Mouse (Mus musculus): Measurements from ENCODE around the gene Mast4. TPM values are rescaled to one million over a fixed set of nuclear protein-coding genes. Genes with fewer than 3 reads are reported as not detected.

Mast4 gene
- polyA plus RNA-seq, 1 experiment = 0.27 TPM

- Histone ChIP-seq H3K4me1 (ENCODE audit: control insufficient read depth, insufficient read depth, low read length) (no peaks in the 10 kb centered on the region), H3K4me3 (ENCODE audit: insufficient read depth, low read length) (no peak overlapping the region), H3K27ac (ENCODE audit: insufficient read depth, low read depth, low read length) (no peak overlapping the region)
- TF ChIP-seq POLR2A (IDR thresholded peaks at IDR 0.05; ENCODE audit: borderline replicate concordance, low read depth, low read length) (no peak), CTCF (IDR thresholded peaks at IDR 0.05; ENCODE audit: low read depth, low read length) (no peak)
Measured at GRCm38 (mm10) chr13:102774786-102775201, 559.5 kb downstream of the Mast4 start.

GRCm38 (mm10) chr13:102773169-102773568 is 561.1 kb downstream of the Mast4 start:
- H3K4me1 ChIP-seq (ENCODE audit: control insufficient read depth, insufficient read depth, low read length) = no peaks in the 10 kb centered on the region
- no peak overlapping the region for H3K4me3 ChIP-seq (ENCODE audit: insufficient read depth, low read length)
- no peak overlapping the region for H3K27ac ChIP-seq (ENCODE audit: insufficient read depth, low read depth, low read length)
- TF ChIP-seq CTCF (IDR thresholded peaks at IDR 0.05; ENCODE audit: low read depth, low read length) (no peak), POLR2A (IDR thresholded peaks at IDR 0.05; ENCODE audit: borderline replicate concordance, low read depth, low read length) (no peak)

DNA sequence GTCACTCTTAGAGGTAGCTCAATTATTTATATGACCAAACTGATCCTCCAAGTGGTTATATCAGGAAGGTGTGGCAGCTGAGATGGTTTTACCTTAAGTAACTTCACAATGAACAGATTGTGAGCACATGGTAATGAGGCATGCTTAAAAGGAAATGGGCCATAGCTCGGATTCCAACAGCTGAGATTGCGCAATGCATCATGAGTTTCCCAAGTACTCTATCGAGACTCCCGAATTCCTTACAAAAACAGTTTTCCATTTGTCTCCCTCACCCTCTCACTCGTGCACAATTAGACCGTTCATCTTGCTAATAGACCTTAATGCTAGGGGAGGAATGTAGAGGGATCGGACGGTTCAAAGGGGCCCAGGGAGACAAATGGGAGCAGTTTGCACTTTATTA is 564.1 kb downstream of the Mast4 start:
- H3K4me3 ChIP-seq (ENCODE audit: insufficient read depth, low read length) = no peak overlapping the region
- no peak for TF ChIP-seq POLR2A (IDR thresholded peaks at IDR 0.05; ENCODE audit: borderline replicate concordance, low read depth, low read length)
- no peak for TF ChIP-seq CTCF (IDR thresholded peaks at IDR 0.05; ENCODE audit: low read depth, low read length)
- H3K4me1 ChIP-seq (ENCODE audit: control insufficient read depth, insufficient read depth, low read length) = no peaks in the 10 kb centered on the region
- no peak overlapping the region for H3K27ac ChIP-seq (ENCODE audit: insufficient read depth, low read depth, low read length)

GRCm38 (mm10) chr13:102768512-102768911 is 565.8 kb downstream of the Mast4 start:
- TF ChIP-seq CTCF (IDR thresholded peaks at IDR 0.05; ENCODE audit: low read depth, low read length) (no peak), POLR2A (IDR thresholded peaks at IDR 0.05; ENCODE audit: borderline replicate concordance, low read depth, low read length) (no peak)
- no peak overlapping the region for H3K27ac ChIP-seq (ENCODE audit: insufficient read depth, low read depth, low read length)

DNA sequence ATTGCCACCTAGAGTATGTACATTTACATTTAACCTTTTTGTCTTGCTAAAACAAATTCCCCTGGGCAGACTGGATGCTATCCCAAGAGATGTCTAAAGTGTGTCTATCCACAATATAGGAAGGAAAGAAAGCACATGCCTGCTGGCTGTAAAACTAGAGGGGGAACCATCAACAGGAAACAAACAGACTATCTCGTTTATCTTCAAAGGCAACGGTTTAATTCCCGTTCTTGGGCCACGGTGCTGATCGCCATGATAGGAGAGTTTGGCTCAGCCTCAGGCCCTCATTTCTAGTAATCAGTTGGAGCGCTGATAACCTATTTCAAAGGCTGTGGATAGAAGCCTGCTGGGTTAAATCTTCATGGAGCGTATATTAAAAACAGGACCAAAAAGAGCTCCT is 567.2 kb downstream of the Mast4 start:
- H3K27ac ChIP-seq (ENCODE audit: insufficient read depth, low read depth, low read length) = no peak overlapping the region
- no peak for TF ChIP-seq CTCF (IDR thresholded peaks at IDR 0.05; ENCODE audit: low read depth, low read length)
- H3K4me1 ChIP-seq (ENCODE audit: control insufficient read depth, insufficient read depth, low read length) = no peaks in the 10 kb centered on the region
- no peak overlapping the region for H3K4me3 ChIP-seq (ENCODE audit: insufficient read depth, low read length)

More at GRCm38 (mm10) chr13:102768512-102768911, 565.8 kb downstream of the Mast4 start:
- no peak overlapping the region for H3K4me3 ChIP-seq (ENCODE audit: insufficient read depth, low read length)
- no peaks in the 10 kb centered on the region for H3K4me1 ChIP-seq (ENCODE audit: control insufficient read depth, insufficient read depth, low read length)

DNA sequence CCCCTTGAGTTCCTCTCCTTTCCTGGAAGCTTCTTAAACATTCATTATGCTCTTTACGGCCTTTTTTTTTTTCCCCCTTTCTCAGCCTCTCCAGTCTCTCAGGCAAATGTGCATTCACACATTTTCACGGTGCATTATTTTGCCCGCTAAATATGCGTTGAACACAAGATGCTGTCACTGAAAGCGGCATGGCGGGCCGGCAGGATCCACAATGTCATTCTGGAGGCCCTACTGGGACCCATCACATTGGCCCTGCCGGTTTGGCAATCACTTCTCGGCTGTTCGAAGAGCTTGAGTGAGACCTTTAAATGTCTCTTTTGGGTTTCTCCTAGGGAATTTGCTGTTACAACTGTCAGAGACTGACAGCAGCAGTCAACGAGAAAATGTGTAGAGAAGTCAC is 569.1 kb downstream of the Mast4 start:
- H3K4me3 ChIP-seq (ENCODE audit: insufficient read depth, low read length) = no peak overlapping the region
- TF ChIP-seq POLR2A (IDR thresholded peaks at IDR 0.05; ENCODE audit: borderline replicate concordance, low read depth, low read length) (no peak), CTCF (IDR thresholded peaks at IDR 0.05; ENCODE audit: low read depth, low read length) (no peak)
- no peak overlapping the region for H3K27ac ChIP-seq (ENCODE audit: insufficient read depth, low read depth, low read length)
- no peaks in the 10 kb centered on the region for H3K4me1 ChIP-seq (ENCODE audit: control insufficient read depth, insufficient read depth, low read length)

DNA sequence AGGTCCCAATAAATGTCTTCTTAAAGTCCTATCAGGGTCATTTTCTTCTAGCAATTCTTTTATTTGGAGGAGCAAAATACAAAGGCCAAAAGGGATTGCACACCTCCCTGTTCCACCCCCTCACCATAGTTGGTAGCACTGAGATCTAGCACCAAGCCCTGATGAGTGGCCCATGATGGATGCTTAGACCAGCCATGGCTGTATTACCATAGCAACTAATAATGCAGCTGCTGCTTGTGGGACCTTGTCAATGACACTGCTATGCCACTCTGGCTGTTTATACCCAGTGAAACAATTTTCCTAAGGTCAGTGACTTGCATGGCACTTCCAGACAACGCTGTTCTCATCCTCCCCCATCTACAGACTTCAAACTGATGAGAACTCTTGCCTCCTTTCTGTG is 570.1 kb downstream of the Mast4 start:
- no peak for TF ChIP-seq CTCF (IDR thresholded peaks at IDR 0.05; ENCODE audit: low read depth, low read length)
- no peak for TF ChIP-seq POLR2A (IDR thresholded peaks at IDR 0.05; ENCODE audit: borderline replicate concordance, low read depth, low read length)
- no peak overlapping the region for H3K27ac ChIP-seq (ENCODE audit: insufficient read depth, low read depth, low read length)
- H3K4me3 ChIP-seq (ENCODE audit: insufficient read depth, low read length) = no peak overlapping the region
- no peaks in the 10 kb centered on the region for H3K4me1 ChIP-seq (ENCODE audit: control insufficient read depth, insufficient read depth, low read length)

DNA sequence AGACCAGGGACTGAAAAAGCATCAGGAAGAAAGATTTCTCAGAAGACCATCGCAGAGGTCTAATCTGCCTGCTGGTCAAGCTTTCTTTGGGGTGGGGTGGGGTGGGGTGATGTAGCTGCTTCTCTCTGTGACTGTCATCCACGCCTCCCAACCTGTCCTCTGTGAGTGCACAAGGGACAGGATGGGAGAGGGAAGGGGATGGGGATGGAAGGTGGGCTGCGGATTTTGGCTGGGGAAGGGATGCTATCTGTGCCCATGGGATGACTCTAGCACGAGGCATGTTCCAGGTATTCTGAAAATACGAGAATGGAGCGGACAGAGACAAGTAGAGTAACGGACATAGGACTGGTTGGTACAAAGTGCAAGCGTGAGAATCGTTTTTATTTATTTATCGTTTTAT is 572.1 kb downstream of the Mast4 start:
- H3K4me3 ChIP-seq (ENCODE audit: insufficient read depth, low read length) = no peak overlapping the region
- no peaks in the 10 kb centered on the region for H3K4me1 ChIP-seq (ENCODE audit: control insufficient read depth, insufficient read depth, low read length)
- no peak overlapping the region for H3K27ac ChIP-seq (ENCODE audit: insufficient read depth, low read depth, low read length)
- no peak for TF ChIP-seq CTCF (IDR thresholded peaks at IDR 0.05; ENCODE audit: low read depth, low read length)
- TF ChIP-seq POLR2A (IDR thresholded peaks at IDR 0.05; ENCODE audit: borderline replicate concordance, low read depth, low read length) = no peak

DNA sequence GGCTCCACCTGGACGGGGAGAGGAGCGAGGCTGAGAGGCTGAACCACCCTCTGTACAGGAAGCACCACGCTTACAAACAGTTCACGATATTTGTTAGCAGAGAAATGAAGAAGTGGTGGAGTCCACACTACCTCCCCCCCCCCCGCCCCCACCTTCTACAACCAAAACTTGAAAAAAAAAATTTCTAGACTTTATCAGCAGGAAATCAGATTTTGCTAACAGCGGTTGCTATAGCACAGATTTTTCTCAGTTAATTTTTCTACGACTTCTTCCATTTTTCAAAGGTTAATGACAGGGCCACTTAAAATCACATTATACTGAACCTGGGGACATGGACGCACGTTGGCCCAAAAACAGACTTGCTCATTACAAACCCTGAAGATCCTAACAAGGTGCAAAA is 572.9 kb downstream of the Mast4 start:
- TF ChIP-seq POLR2A (IDR thresholded peaks at IDR 0.05; ENCODE audit: borderline replicate concordance, low read depth, low read length) (no peak), CTCF (IDR thresholded peaks at IDR 0.05; ENCODE audit: low read depth, low read length) (no peak)
- Histone ChIP-seq H3K27ac (ENCODE audit: insufficient read depth, low read depth, low read length) (no peak overlapping the region), H3K4me1 (ENCODE audit: control insufficient read depth, insufficient read depth, low read length) (no peaks in the 10 kb centered on the region; the same call in 1 of the 2 replicates), H3K4me3 (ENCODE audit: insufficient read depth, low read length) (no peak overlapping the region)

DNA sequence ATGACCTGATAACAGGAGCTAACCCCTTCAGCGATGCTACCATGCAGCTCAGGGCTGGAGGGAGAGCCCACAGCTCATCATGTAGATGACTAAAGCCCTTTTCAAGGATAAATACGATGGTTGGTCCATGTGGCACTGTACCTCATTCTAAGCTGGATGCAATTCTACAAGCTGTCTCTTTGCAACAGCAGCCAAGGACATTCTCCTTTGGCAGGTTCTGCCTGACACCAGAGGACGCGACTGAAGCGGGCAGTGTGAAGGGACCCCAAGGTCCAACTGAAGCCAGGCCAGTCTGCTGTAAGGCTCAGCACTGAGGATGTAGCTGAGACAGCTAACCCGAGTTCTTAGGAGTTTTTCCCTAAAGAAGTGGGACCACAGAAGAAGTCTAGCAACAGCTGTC is 576.3 kb downstream of the Mast4 start:
- peaks cover 2% of the 10 kb centered on the region for H3K4me1 ChIP-seq (ENCODE audit: control insufficient read depth, insufficient read depth, low read length)
- no peak overlapping the region for H3K27ac ChIP-seq (ENCODE audit: insufficient read depth, low read depth, low read length)
- TF ChIP-seq CTCF (IDR thresholded peaks at IDR 0.05; ENCODE audit: low read depth, low read length) = no peak
- no peak overlapping the region for H3K4me3 ChIP-seq (ENCODE audit: insufficient read depth, low read length)

DNA sequence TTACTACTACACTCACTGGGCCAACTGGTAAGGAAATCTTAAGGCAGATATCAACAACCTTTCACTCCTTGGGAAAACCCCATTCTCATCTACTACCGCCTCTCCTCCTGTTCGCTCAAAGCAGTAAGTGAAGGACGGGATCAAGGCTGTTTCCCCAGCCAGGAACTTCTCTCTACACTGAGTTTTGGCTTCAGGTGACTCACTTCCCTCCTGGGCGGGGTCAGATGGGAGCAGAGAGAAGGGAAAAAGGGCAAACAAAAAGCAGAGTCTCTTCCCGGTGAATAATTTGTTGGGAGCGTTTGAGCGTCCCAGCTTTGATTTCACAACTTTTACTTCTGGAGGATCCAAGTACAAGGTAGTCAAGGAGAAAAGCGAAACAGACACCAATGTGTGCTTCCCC is 578.2 kb downstream of the Mast4 start:
- no peak overlapping the region for H3K27ac ChIP-seq (ENCODE audit: insufficient read depth, low read depth, low read length)
- H3K4me1 ChIP-seq (ENCODE audit: control insufficient read depth, insufficient read depth, low read length) = peaks cover 2% of the 10 kb centered on the region
- no peak for TF ChIP-seq POLR2A (IDR thresholded peaks at IDR 0.05; ENCODE audit: borderline replicate concordance, low read depth, low read length)
- no peak overlapping the region for H3K4me3 ChIP-seq (ENCODE audit: insufficient read depth, low read length)
